Mouse (Mus musculus) ES-E14 (cell line): ENCODE data around the gene Prrt1.

Experiments
- CHD2 ChIP-seq: IDR thresholded peaks from 2 replicates; pipeline ENCODE4 v1.6.1; 2014; ENCODE audit warnings: mild to moderate bottlenecking, low read depth, low read length, inconsistent platforms
- HCFC1 ChIP-seq: IDR thresholded peaks from 2 replicates; pipeline ENCODE4 v1.6.1; 2012; ENCODE audit warnings: low read length, inconsistent platforms, borderline replicate concordance; ENCODE audit not compliant: insufficient read depth
- MAFK ChIP-seq: IDR thresholded peaks from 2 replicates; pipeline ENCODE4 v1.6.1; 2014; ENCODE audit warnings: mild to moderate bottlenecking, low read depth, low read length, inconsistent platforms; ENCODE audit not compliant: insufficient read depth
- ZC3H11A ChIP-seq: IDR thresholded peaks from 2 replicates; pipeline ENCODE4 v1.6.1; 2012; ENCODE audit warnings: low read depth, mild to moderate bottlenecking, inconsistent platforms, low read length, borderline replicate concordance
- ZNF384 ChIP-seq: IDR thresholded peaks from 2 replicates; pipeline ENCODE4 v1.6.1; 2012; ENCODE audit warnings: low read depth, low read length, inconsistent platforms

DNA sequence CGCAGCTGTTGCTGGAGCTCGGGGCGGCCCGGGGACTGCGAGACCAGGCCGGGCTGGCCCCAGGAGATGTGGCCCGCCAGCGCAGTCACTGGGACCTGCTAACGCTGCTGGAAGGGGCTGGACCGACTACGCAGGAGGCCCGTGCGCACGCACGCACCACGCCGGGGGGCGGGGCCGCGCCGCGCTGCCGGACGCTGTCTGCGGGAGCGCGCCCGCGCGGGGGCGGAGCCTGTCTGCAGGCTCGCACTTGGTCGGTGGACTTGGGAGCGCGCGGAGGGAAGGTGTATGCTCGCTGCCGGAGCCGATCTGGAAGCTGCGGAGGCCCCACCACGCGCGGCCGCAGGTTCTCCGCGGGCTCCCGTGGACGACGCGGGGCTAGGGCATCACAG is 41.9 kb upstream of the Prrt1 start:
- TF ChIP-seq MAFK: no peak
- TF ChIP-seq CHD2: no peak
- no peak; the same call in 1 of the 2 replicates for TF ChIP-seq HCFC1
- TF ChIP-seq ZNF384: no peak
- no peak for TF ChIP-seq ZC3H11A
